Mouse (Mus musculus): ENCODE measurements at regions not wholly inside any gene's neighbourhood (a gene's known extent, or its start where the extent isn't known, plus 50 kb on each side); places are given as distances from the start of the nearest gene placed in this dataset.

- no peak for DNase-seq (ENCODE audit: low read depth, low spot score)
Observed at GRCm38 (mm10) chr4:152936614-152937013, 458.9 kb upstream of the Kcnab2 start.

GRCm38 (mm10) chr4:152935484-152935883, 457.8 kb upstream of the Kcnab2 start:
- DNase-seq (ENCODE audit: low read depth, low spot score) = no peak

GRCm38 (mm10) chr4:152928422-152928985, 450.8 kb upstream of the Kcnab2 start:
- DNase-seq (ENCODE audit: low read depth, low spot score) = no peak

- no peak for DNase-seq (ENCODE audit: low read depth, low spot score)
Observed at GRCm38 (mm10) chr4:152920261-152920660, 442.6 kb upstream of the Kcnab2 start.

GRCm38 (mm10) chr4:152919851-152920250, 442.2 kb upstream of the Kcnab2 start:
- no peak for DNase-seq (ENCODE audit: low read depth, low spot score)

- peak; percentile 10 for DNase-seq (ENCODE audit: low read depth, low spot score)
Observed at GRCm38 (mm10) chr4:152916576-152916975, 438.9 kb upstream of the Kcnab2 start.

- DNase-seq (ENCODE audit: low read depth, low spot score) = peak; percentile 54
Observed at GRCm38 (mm10) chr4:152913497-152913896, 435.8 kb upstream of the Kcnab2 start.

- no peak for DNase-seq (ENCODE audit: low read depth, low spot score)
Observed at GRCm38 (mm10) chr4:152912846-152913245, 435.2 kb upstream of the Kcnab2 start.

GRCm38 (mm10) chr4:152908235-152908634, 430.6 kb upstream of the Kcnab2 start:
- no peak for DNase-seq (ENCODE audit: low read depth, low spot score)

- no peak for DNase-seq (ENCODE audit: low read depth, low spot score)
Observed at GRCm38 (mm10) chr4:152902851-152903250, 425.2 kb upstream of the Kcnab2 start.

GRCm38 (mm10) chr4:152900049-152900448, 422.4 kb upstream of the Kcnab2 start:
- DNase-seq (ENCODE audit: low read depth, low spot score) = no peak

- DNase-seq (ENCODE audit: low read depth, low spot score) = no peak
Observed at GRCm38 (mm10) chr4:152895076-152895475, 417.4 kb upstream of the Kcnab2 start.

- DNase-seq (ENCODE audit: low read depth, low spot score) = no peak
Observed at GRCm38 (mm10) chr4:152892997-152893396, 415.3 kb upstream of the Kcnab2 start.

GRCm38 (mm10) chr4:152889211-152889610, 411.5 kb upstream of the Kcnab2 start:
- DNase-seq (ENCODE audit: low read depth, low spot score) = peak; percentile 20

GRCm38 (mm10) chr4:152888306-152888705, 410.6 kb upstream of the Kcnab2 start:
- DNase-seq (ENCODE audit: low read depth, low spot score) = no peak

- peak; percentile 66 for DNase-seq (ENCODE audit: low read depth, low spot score)
Observed at GRCm38 (mm10) chr4:152886773-152887172, 409.1 kb upstream of the Kcnab2 start.

GRCm38 (mm10) chr4:152881433-152881930, 403.8 kb upstream of the Kcnab2 start:
- DNase-seq (ENCODE audit: low read depth, low spot score) = peak; percentile 52

GRCm38 (mm10) chr4:152880368-152880767, 402.7 kb upstream of the Kcnab2 start:
- no peak for DNase-seq (ENCODE audit: low read depth, low spot score)

- DNase-seq (ENCODE audit: low read depth, low spot score) = no peak
Observed at GRCm38 (mm10) chr4:152878941-152879340, 401.3 kb upstream of the Kcnab2 start.

GRCm38 (mm10) chr4:152878401-152878800, 400.7 kb upstream of the Kcnab2 start:
- DNase-seq (ENCODE audit: low read depth, low spot score) = no peak

GRCm38 (mm10) chr4:152870046-152870445, 392.4 kb upstream of the Kcnab2 start:
- DNase-seq (ENCODE audit: low read depth, low spot score) = no peak

- no peak for DNase-seq (ENCODE audit: low read depth, low spot score)
Observed at GRCm38 (mm10) chr4:152865894-152866293, 388.2 kb upstream of the Kcnab2 start.

GRCm38 (mm10) chr4:152862818-152863614, 385.3 kb upstream of the Kcnab2 start:
- no peak for DNase-seq (ENCODE audit: low read depth, low spot score)

All from ES-CJ7 (cell line).